Comparison of ENCODE assay signal across 8 mouse cellular contexts in the genomic region with DNA sequence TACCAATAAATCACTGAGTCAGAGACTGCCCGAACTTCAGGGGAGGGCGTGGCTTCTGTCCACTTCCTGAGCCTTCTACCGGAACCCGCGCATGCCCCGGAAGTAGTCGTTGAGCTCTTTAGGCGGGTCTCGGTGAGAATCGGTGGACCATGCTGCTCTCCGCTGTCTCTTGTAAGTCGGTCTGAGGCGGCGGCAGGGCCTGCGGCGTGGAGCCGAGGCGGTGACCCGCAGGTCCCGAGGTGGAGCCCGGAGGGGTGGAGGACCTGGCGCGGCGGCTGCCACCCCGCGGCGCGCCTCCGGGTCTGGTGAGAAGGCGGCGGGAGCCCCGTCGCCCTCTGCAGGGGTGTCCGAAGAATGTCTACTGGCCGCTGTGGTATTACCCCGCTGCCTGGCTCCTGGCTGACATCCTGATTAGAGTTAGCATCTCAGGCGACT. TPM values are rescaled to one million over a fixed set of nuclear protein-coding genes. Genes with fewer than 3 reads are reported as not detected.
DNase-seq lines count a peak whose midpoint lies in the region; ATAC-seq lines count a peak whose summit lies in the region.

No protein-coding gene starts in this region.

- H3K27me3 ChIP-seq in hindbrain, embryonic 16.5 days (replicated peaks; ENCODE audit: control insufficient read depth, insufficient read depth, low read length): no peaks in the 10 kb centered on the region

- peak; percentile 98 for ATAC-seq in hindbrain, embryonic 16.5 days

- no peaks in the 10 kb centered on the region for H3K9me3 ChIP-seq in hindbrain, embryonic 16.5 days (ENCODE audit: control insufficient read depth, low read length)

- peak; percentile 91 for DNase-seq in ZHBTc4 (ENCODE audit: low read depth, low spot score)
- peak; percentile 50 to 76 for DNase-seq in cerebellum, postnatal 4 days (ENCODE audit: low spot score in 2 of 2)
- DNase-seq in gastrocnemius, adult 18-20 months (ENCODE audit: low spot score): peak; percentile 88
- peak; percentile 77 to 85 for DNase-seq in left cerebral cortex, adult 18-20 months (ENCODE audit: low spot score in 2 of 2)
- peak; percentile 88 to 91 for DNase-seq in lung, postnatal 4 days
- DNase-seq in retina, postnatal 1 day: peak; percentile 94
- DNase-seq in thymus, postnatal 4 days: peak; percentile 84

- peak overlapping the region; percentile 73 for H3K4me3 ChIP-seq in hindbrain, embryonic 16.5 days (ENCODE audit: low read length)

- H3K27ac ChIP-seq in hindbrain, embryonic 16.5 days (ENCODE audit: low read depth, low read length): peak overlapping the region; percentile 84

- peak overlapping the region; percentile 68 for H3K4me2 ChIP-seq in hindbrain, embryonic 16.5 days (ENCODE audit: low read length)

- peaks cover 10% of the 10 kb centered on the region for H3K36me3 ChIP-seq in hindbrain, embryonic 16.5 days (ENCODE audit: control insufficient read depth, insufficient read depth, low read length)

- WGBS in hindbrain, embryonic 16.5 days: under 1% methylated on average over 37 of the region's 37 CpGs

- H3K4me1 ChIP-seq in hindbrain, embryonic 16.5 days (ENCODE audit: control insufficient read depth, insufficient read depth, low read depth, low read length): peaks cover 4% of the 10 kb centered on the region

- peak overlapping the region; percentile 82 for H3K9ac ChIP-seq in hindbrain, embryonic 16.5 days (ENCODE audit: low read depth, low read length)

RNA-seq across cellular contexts. Expression of a gene that starts 17.1 kb away (rescaled TPM):
- total RNA-seq in gastrocnemius, adult 18-20 months (2021): 100 to 1,000 TPM; 269 to 270 TPM
- polyA plus RNA-seq in hindbrain, embryonic 16.5 days (2015; fragmentation: Nextera tagmentation; extraction: Ambion mirVana): 197 and 215 TPM in 2 replicates
- 10 to 100 TPM; 84.2 to 88.7 TPM for total RNA-seq in left cerebral cortex, adult 18-20 months (2021)

Comparison
In these comparisons a context has a peak if more than half of its experiments do, and no peak if none do; other contexts are left out.
1. Peak in every context shown above with its lines: DNase-seq, ATAC-seq, H3K4me3 ChIP-seq and H3K27ac ChIP-seq.